Mouse (Mus musculus): ENCODE measurements around the gene Ifnlr1. TPM values are rescaled to one million over a fixed set of nuclear protein-coding genes. Genes with fewer than 3 reads are reported as not detected.

The Ifnlr1 gene
- polyA plus RNA-seq, 1 experiment from 2014 or later = 1.1 TPM

Other genes starting within 250 kb of the Ifnlr1 start
- gene Stpg1, start 191.5 kb upstream of the Ifnlr1 start, polyA plus RNA-seq (2014; fragmentation: Nextera tagmentation; extraction: Ambion mirVana) = 0.65 TPM in 1 of 2 replicates, not detected in the other
- 2.9 and 3.0 TPM in 2 replicates for gene Nipal3, start 191.2 kb upstream of the Ifnlr1 start, polyA plus RNA-seq (2014; fragmentation: Nextera tagmentation; extraction: Ambion mirVana)
- gene Grhl3, start 112.7 kb upstream of the Ifnlr1 start, polyA plus RNA-seq (2014; fragmentation: Nextera tagmentation; extraction: Ambion mirVana) = 13.3 and 21.3 TPM in 2 replicates
- 0.33 and 0.35 TPM in 2 replicates for gene Il22ra1, start 41.9 kb downstream of the Ifnlr1 start, polyA plus RNA-seq (2014; fragmentation: Nextera tagmentation; extraction: Ambion mirVana)
- 9.9 and 10.2 TPM in 2 replicates for gene Myom3, start 73.4 kb downstream of the Ifnlr1 start, polyA plus RNA-seq (2014; fragmentation: Nextera tagmentation; extraction: Ambion mirVana)
- 212 and 235 TPM in 2 replicates for gene Srsf10, start 169.5 kb downstream of the Ifnlr1 start, polyA plus RNA-seq (2014; fragmentation: Nextera tagmentation; extraction: Ambion mirVana)
- 158 and 162 TPM in 2 replicates for gene Pnrc2, start 187.6 kb downstream of the Ifnlr1 start, polyA plus RNA-seq (2014; fragmentation: Nextera tagmentation; extraction: Ambion mirVana)
- 0.69 and 1.1 TPM in 2 replicates for gene Cnr2, start 209.1 kb downstream of the Ifnlr1 start, polyA plus RNA-seq (2014; fragmentation: Nextera tagmentation; extraction: Ambion mirVana)
- gene Fuca1, start 234.4 kb downstream of the Ifnlr1 start, polyA plus RNA-seq (2014; fragmentation: Nextera tagmentation; extraction: Ambion mirVana) = 70.2 and 79.5 TPM in 2 replicates